Mouse (Mus musculus) layer of hippocampus, adult 6 months (tissue): ENCODE data around the gene Ccdc177. TPM values are rescaled to one million over a fixed set of nuclear protein-coding genes. Genes with fewer than 3 reads are reported as not detected.

Experiments
- long read RNA-seq, 2 experiments: library from polyadenylated mRNA; unstranded; transcript quantifications; one replicate each; pipeline ENCODE4 v2.0.0; 2019 to 2020
- polyA plus RNA-seq: library from polyadenylated mRNA; unstranded; fragments of <200 nt; fragmentation: Nextera tagmentation; gene quantifications from 2 replicates; pipeline ENCODE4 v1.2.3, GENCODE M21; 2021

The Ccdc177 gene
- polyA plus RNA-seq, result 1.3 and 1.7 TPM in 2 replicates
- long read RNA-seq, experiment 1, partial matches to known transcripts, result 0 of 6 reads
- long read RNA-seq, experiment 1, other reads (novel, unspliced or antisense), result 6 of 6 reads
- long read RNA-seq, experiment 2, partial matches to known transcripts, result 0 of 9 reads
- long read RNA-seq, experiment 2, other reads (novel, unspliced or antisense), result 9 of 9 reads

GRCm38 (mm10) chr12:80760396-80760801, at the start of gene Ccdc177:
Ccdc177 (minus strand) TSS chr12:80760687.

DNA sequence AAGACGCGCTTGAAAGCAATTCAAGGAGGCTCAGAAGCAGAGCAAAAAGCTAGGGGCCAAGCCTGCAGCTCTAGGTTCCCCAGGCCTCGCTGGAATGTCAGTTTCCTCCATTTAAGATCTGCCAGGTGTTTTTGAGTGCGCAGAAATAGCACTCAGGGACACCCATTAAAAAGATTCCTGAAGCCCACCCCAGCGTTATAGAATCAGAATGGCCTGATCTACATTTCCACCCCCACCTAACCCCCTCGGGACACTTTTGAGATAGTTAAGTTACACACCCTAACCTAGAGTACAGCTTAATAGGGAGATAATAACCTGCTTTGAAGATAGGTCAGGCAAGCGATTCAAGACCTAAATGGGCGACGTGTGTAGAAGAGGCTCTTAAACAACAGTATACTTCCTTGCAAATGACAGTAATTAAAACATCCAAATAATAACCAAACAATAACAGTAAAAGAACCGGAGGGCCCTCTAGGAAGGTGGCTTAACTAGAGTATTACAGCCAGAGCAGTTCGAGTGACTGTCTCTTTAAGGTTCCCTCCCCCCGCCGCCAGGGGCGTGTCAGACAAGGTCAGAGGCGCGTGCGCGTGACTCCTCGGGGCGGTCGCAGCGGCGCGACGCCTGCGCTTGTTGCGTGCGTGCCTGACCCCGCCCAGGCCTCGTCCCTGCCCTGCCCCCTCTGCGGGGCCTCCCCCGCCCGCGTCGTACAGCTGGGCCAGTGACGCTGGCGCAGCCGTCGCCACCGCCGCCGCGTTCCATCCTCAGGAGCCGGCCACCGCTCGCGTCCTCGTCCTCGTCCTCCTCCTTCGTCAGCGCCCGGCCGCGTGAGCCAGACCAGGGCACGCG, 29.6 kb upstream of the Ccdc177 start, which contains the start of gene Susd6:
TSS of gene Susd6 (plus strand) at position 662 of the 846 bp plus-strand sequence.

Other genes starting within 250 kb of the Ccdc177 start
- gene Galnt16, start 242.4 kb downstream of the Ccdc177 start, polyA plus RNA-seq, result 40.9 and 41.1 TPM in 2 replicates
- 23.9 and 25.0 TPM in 2 replicates for gene Slc39a9, start 116.8 kb downstream of the Ccdc177 start, polyA plus RNA-seq
- gene Erh, start 116.3 kb downstream of the Ccdc177 start, polyA plus RNA-seq, result 178 and 232 TPM in 2 replicates
- 1.0 and 1.1 TPM in 2 replicates for gene Plekhd1, start 68.1 kb downstream of the Ccdc177 start, polyA plus RNA-seq
- gene Susd6, start 29.8 kb upstream of the Ccdc177 start, polyA plus RNA-seq, result 24.8 and 27.7 TPM in 2 replicates
- gene Srsf5, start 184.8 kb upstream of the Ccdc177 start, polyA plus RNA-seq, result 36.6 and 48.1 TPM in 2 replicates
- not detected in 2 replicates for gene Slc10a1, start 208.0 kb upstream of the Ccdc177 start, polyA plus RNA-seq